Mouse (Mus musculus) urinary bladder, postnatal 10 days (tissue): ENCODE results near the gene Insig2.

Experiments used
- DNase-seq: peaks from one replicate; pipeline ENCODE4 v3.0.0; 2022; ENCODE audit warnings: low spot score

Gene Insig2

GRCm38 (mm10) chr1:121332485-121332884, at the start of gene Insig2:
Insig2 (minus strand) TSS chr1:121332589.
- no peak for DNase-seq

- DNase-seq, result no peak
Observed at GRCm38 (mm10) chr1:121381562-121381961, 49.2 kb upstream of the Insig2 start.

- DNase-seq, result no peak
Observed at GRCm38 (mm10) chr1:121380033-121380432, 47.6 kb upstream of the Insig2 start.

- DNase-seq, result no peak
Observed at GRCm38 (mm10) chr1:121377901-121378300, 45.5 kb upstream of the Insig2 start.

- DNase-seq, result no peak
Observed at GRCm38 (mm10) chr1:121377410-121377809, 45.0 kb upstream of the Insig2 start.

- no peak for DNase-seq
Observed at GRCm38 (mm10) chr1:121373631-121374030, 41.2 kb upstream of the Insig2 start.

GRCm38 (mm10) chr1:121372656-121373055, 40.3 kb upstream of the Insig2 start:
- no peak for DNase-seq

- DNase-seq, result no peak
Observed at GRCm38 (mm10) chr1:121371449-121371848, 39.1 kb upstream of the Insig2 start.

- no peak for DNase-seq
Observed at GRCm38 (mm10) chr1:121367257-121367656, 34.9 kb upstream of the Insig2 start.

- DNase-seq, result no peak
Observed at GRCm38 (mm10) chr1:121360561-121360960, 28.2 kb upstream of the Insig2 start.

- DNase-seq, result no peak
Observed at GRCm38 (mm10) chr1:121359680-121360079, 27.3 kb upstream of the Insig2 start.

GRCm38 (mm10) chr1:121353779-121354178, 21.4 kb upstream of the Insig2 start:
- no peak for DNase-seq

GRCm38 (mm10) chr1:121351037-121351436, 18.6 kb upstream of the Insig2 start:
- DNase-seq, result no peak

GRCm38 (mm10) chr1:121350616-121351015, 18.2 kb upstream of the Insig2 start:
- no peak for DNase-seq

- DNase-seq, result no peak
Observed at GRCm38 (mm10) chr1:121348875-121349847, 16.8 kb upstream of the Insig2 start.

GRCm38 (mm10) chr1:121343966-121344365, 11.6 kb upstream of the Insig2 start:
- no peak for DNase-seq

- no peak for DNase-seq
Observed at GRCm38 (mm10) chr1:121335789-121336188, 3.4 kb upstream of the Insig2 start.

- no peak for DNase-seq
Observed at GRCm38 (mm10) chr1:121333986-121334703, 1.8 kb upstream of the Insig2 start.

- DNase-seq, result no peak
Observed at GRCm38 (mm10) chr1:121330621-121331020, 1.8 kb downstream of the Insig2 start.

- DNase-seq, result no peak
Observed at GRCm38 (mm10) chr1:121329391-121329790, 3.0 kb downstream of the Insig2 start.

- DNase-seq, result no peak
Observed at GRCm38 (mm10) chr1:121328193-121328555, 4.2 kb downstream of the Insig2 start.

- peak; percentile 69 for DNase-seq
Observed at GRCm38 (mm10) chr1:121327344-121328192, 4.8 kb downstream of the Insig2 start.
